Mouse (Mus musculus) erythroid progenitor cell, adult 5-6 weeks (primary cell): Measurements from ENCODE around the gene Olfr1113. TPM values are rescaled to one million over a fixed set of nuclear protein-coding genes. Genes with fewer than 3 reads are reported as not detected.
"Not testable (repeated sequence)": the region's sequence is repeated elsewhere in the genome, so short reads cannot be mapped to it uniquely, and the experiment has no call there.

Experiments
- ATAC-seq: replicated peaks from 2 replicates; pipeline ENCODE4 v1.8.0; 2016; ENCODE audit warnings: moderate number of reproducible peaks, mild to moderate bottlenecking, moderate TSS enrichment, inconsistent platforms; ENCODE audit not compliant: poor library complexity, low FRiP score, severe bottlenecking
- total RNA-seq, 2 experiments: library from RNA; stranded (forward) in 1 of 2; stranded (reverse) in 1 of 2; fragments of 150-400 nt in 1 of 2; fragments of 186-747, 209-891 nt in 1 of 2; gene quantifications; 2 replicates each; pipeline versions ENCODE4 v1.2.3 to v1.2.4; 2015 to 2017; ENCODE audit warnings: low replicate concordance in 2 of 2

The Olfr1113 gene
- total RNA-seq (2015; ENCODE audit: low replicate concordance) (not detected in 2 replicates), total RNA-seq (2017; ENCODE audit: low replicate concordance) (not detected in 2 replicates)

DNA sequence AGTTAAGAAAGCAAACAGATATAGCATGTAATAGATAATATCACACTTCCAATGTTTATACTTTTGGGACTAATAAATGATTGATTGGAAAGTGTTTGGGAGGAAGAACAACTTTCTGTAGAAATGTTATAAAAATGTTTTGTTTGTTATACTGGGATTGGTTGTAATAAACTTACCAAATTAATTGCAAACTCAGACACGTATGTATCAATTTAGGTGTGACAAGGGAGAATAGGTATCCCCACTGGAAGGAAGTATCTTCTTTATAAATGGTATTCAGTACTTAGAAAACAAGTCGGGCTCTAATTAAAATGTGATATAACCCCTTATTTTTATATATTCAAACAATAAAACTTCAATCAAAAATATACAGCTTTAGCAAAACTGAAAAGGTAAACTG is at the start of gene Olfr1113:
TSS of gene Olfr1113 (plus strand) at position 301 of the 400 bp plus-strand sequence.
- ATAC-seq = no peak

DNA sequence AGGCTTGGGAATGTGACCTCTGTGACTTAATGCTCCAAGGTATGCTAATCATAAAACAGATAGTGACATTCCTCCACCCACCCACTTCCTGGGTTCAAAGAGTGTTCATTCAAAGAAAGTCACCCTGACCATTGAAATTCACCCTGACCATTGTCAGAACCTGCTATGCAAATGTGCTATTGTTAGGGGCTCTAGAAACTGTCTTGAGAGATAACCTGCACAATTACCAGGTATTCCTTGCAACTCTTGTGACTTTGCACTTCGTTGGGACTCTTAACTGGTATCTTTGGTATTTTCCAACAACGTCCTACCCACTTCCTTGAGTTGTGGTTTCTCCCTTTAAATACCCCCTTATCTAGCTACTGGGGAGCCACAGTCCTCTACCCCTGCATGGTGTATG is 41.0 kb upstream of the Olfr1113 start:
- ATAC-seq = not testable (repeated sequence)

DNA sequence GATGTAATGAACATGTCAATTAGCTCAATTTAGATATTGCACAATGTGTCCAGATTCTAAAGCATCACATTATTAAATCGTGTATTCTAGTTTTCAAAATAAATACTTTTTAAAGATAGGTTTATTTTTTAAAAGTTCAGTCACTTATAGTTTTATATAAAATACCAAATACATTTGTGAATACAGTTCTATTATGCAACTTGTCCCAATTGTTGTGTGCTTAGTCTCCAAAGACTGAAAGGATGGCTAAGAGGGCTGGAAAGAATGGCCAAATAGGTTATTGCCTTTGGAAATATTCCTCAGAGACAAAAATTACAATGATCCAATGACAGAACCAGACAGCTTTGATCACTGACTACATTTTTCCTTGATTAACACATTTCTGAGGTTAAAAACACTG is 21.3 kb upstream of the Olfr1113 start, which contains the start of gene Olfr1112:
TSS of gene Olfr1112 (plus strand) at position 301 of the 400 bp plus-strand sequence.
- ATAC-seq = no peak

DNA sequence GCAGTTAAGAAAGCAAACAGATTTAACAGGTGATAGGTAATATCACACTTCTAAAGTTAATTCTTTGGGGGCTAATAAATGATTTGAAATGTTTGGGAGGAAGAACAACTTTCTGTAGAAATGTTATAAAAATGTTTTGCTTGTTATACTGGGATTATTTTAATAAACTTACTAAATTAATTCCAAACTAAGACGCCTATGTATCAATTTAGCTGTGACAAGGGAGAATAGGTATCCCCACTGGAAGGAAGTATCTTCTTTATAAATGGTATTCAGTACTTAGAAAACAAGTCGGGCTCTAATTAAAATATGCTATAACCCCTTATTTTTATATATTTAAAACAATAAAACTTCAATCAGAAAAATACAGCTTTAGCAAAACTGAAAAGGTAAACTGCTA is 38.9 kb downstream of the Olfr1113 start, which contains the start of gene Olfr1115:
TSS of gene Olfr1115 (plus strand) at position 301 of the 400 bp plus-strand sequence.
- no peak for ATAC-seq

Other genes starting within 250 kb of the Olfr1113 start
- not detected in 2 replicates for gene Olfr1099, start 248.3 kb upstream of the Olfr1113 start, total RNA-seq (2015; ENCODE audit: low replicate concordance)
- gene Olfr1099, start 248.3 kb upstream of the Olfr1113 start, total RNA-seq (2017; ENCODE audit: low replicate concordance) = not detected in 2 replicates
- not detected in 2 replicates for gene Olfr1100, start 229.0 kb upstream of the Olfr1113 start, total RNA-seq (2015; ENCODE audit: low replicate concordance)
- gene Olfr1100, start 229.0 kb upstream of the Olfr1113 start, total RNA-seq (2017; ENCODE audit: low replicate concordance) = not detected in 2 replicates
- gene Olfr1101, start 217.7 kb upstream of the Olfr1113 start, total RNA-seq (2015; ENCODE audit: low replicate concordance) = not detected in 2 replicates
- gene Olfr1101, start 217.7 kb upstream of the Olfr1113 start, total RNA-seq (2017; ENCODE audit: low replicate concordance) = not detected in 2 replicates
- not detected in 2 replicates for gene Olfr1102, start 210.6 kb upstream of the Olfr1113 start, total RNA-seq (2015; ENCODE audit: low replicate concordance)
- gene Olfr1102, start 210.6 kb upstream of the Olfr1113 start, total RNA-seq (2017; ENCODE audit: low replicate concordance) = not detected in 2 replicates
- gene Olfr1104, start 181.9 kb upstream of the Olfr1113 start, total RNA-seq (2015; ENCODE audit: low replicate concordance) = not detected in 2 replicates
- gene Olfr1104, start 181.9 kb upstream of the Olfr1113 start, total RNA-seq (2017; ENCODE audit: low replicate concordance) = not detected in 2 replicates
- gene Olfr1105, start 172.4 kb upstream of the Olfr1113 start, total RNA-seq (2015; ENCODE audit: low replicate concordance) = not detected in 2 replicates
- not detected in 2 replicates for gene Olfr1105, start 172.4 kb upstream of the Olfr1113 start, total RNA-seq (2017; ENCODE audit: low replicate concordance)
- not detected in 2 replicates for gene Olfr1106, start 156.7 kb upstream of the Olfr1113 start, total RNA-seq (2015; ENCODE audit: low replicate concordance)
- gene Olfr1106, start 156.7 kb upstream of the Olfr1113 start, total RNA-seq (2017; ENCODE audit: low replicate concordance) = not detected in 2 replicates
- gene Olfr1107, start 133.2 kb upstream of the Olfr1113 start, total RNA-seq (2015; ENCODE audit: low replicate concordance) = not detected in 2 replicates
- gene Olfr1107, start 133.2 kb upstream of the Olfr1113 start, total RNA-seq (2017; ENCODE audit: low replicate concordance) = not detected in 2 replicates
- gene Olfr1109, start 113.0 kb upstream of the Olfr1113 start, total RNA-seq (2015; ENCODE audit: low replicate concordance) = not detected in 2 replicates
- gene Olfr1109, start 113.0 kb upstream of the Olfr1113 start, total RNA-seq (2017; ENCODE audit: low replicate concordance) = not detected in 2 replicates
- not detected in 2 replicates for gene Olfr259, start 94.4 kb upstream of the Olfr1113 start, total RNA-seq (2015; ENCODE audit: low replicate concordance)
- gene Olfr259, start 94.4 kb upstream of the Olfr1113 start, total RNA-seq (2017; ENCODE audit: low replicate concordance) = not detected in 2 replicates
- not detected in 2 replicates for gene Olfr1110, start 68.7 kb upstream of the Olfr1113 start, total RNA-seq (2015; ENCODE audit: low replicate concordance)
- not detected in 2 replicates for gene Olfr1110, start 68.7 kb upstream of the Olfr1113 start, total RNA-seq (2017; ENCODE audit: low replicate concordance)
- gene Olfr1111, start 56.3 kb upstream of the Olfr1113 start, total RNA-seq (2015; ENCODE audit: low replicate concordance) = not detected in 2 replicates
- not detected in 2 replicates for gene Olfr1111, start 56.3 kb upstream of the Olfr1113 start, total RNA-seq (2017; ENCODE audit: low replicate concordance)
- gene Olfr1112, start 21.2 kb upstream of the Olfr1113 start, total RNA-seq (2015; ENCODE audit: low replicate concordance) = not detected in 2 replicates
- gene Olfr1112, start 21.2 kb upstream of the Olfr1113 start, total RNA-seq (2017; ENCODE audit: low replicate concordance) = not detected in 2 replicates
- not detected in 2 replicates for gene Olfr1115, start 39.0 kb downstream of the Olfr1113 start, total RNA-seq (2015; ENCODE audit: low replicate concordance)
- gene Olfr1115, start 39.0 kb downstream of the Olfr1113 start, total RNA-seq (2017; ENCODE audit: low replicate concordance) = not detected in 2 replicates
- not detected in 2 replicates for gene Olfr1116, start 58.6 kb downstream of the Olfr1113 start, total RNA-seq (2015; ENCODE audit: low replicate concordance)
- not detected in 2 replicates for gene Olfr1116, start 58.6 kb downstream of the Olfr1113 start, total RNA-seq (2017; ENCODE audit: low replicate concordance)
- not detected in 2 replicates for gene Olfr1118, start 98.6 kb downstream of the Olfr1113 start, total RNA-seq (2015; ENCODE audit: low replicate concordance)
- gene Olfr1118, start 98.6 kb downstream of the Olfr1113 start, total RNA-seq (2017; ENCODE audit: low replicate concordance) = not detected in 2 replicates
- not detected in 2 replicates for gene Olfr1120, start 145.8 kb downstream of the Olfr1113 start, total RNA-seq (2015; ENCODE audit: low replicate concordance)
- not detected in 2 replicates for gene Olfr1120, start 145.8 kb downstream of the Olfr1113 start, total RNA-seq (2017; ENCODE audit: low replicate concordance)
- gene Olfr1121, start 160.9 kb downstream of the Olfr1113 start, total RNA-seq (2015; ENCODE audit: low replicate concordance) = not detected in 2 replicates
- not detected in 2 replicates for gene Olfr1121, start 160.9 kb downstream of the Olfr1113 start, total RNA-seq (2017; ENCODE audit: low replicate concordance)
- gene Olfr1122, start 176.9 kb downstream of the Olfr1113 start, total RNA-seq (2015; ENCODE audit: low replicate concordance) = not detected in 2 replicates
- gene Olfr1122, start 176.9 kb downstream of the Olfr1113 start, total RNA-seq (2017; ENCODE audit: low replicate concordance) = not detected in 2 replicates
- gene Olfr1123, start 207.7 kb downstream of the Olfr1113 start, total RNA-seq (2015; ENCODE audit: low replicate concordance) = not detected in 2 replicates
- gene Olfr1123, start 207.7 kb downstream of the Olfr1113 start, total RNA-seq (2017; ENCODE audit: low replicate concordance) = not detected in 2 replicates
- not detected in 2 replicates for gene Olfr1124, start 221.3 kb downstream of the Olfr1113 start, total RNA-seq (2015; ENCODE audit: low replicate concordance)
- gene Olfr1124, start 221.3 kb downstream of the Olfr1113 start, total RNA-seq (2017; ENCODE audit: low replicate concordance) = not detected in 2 replicates
- not detected in 2 replicates for gene Olfr1126, start 245.0 kb downstream of the Olfr1113 start, total RNA-seq (2015; ENCODE audit: low replicate concordance)
- not detected in 2 replicates for gene Olfr1126, start 245.0 kb downstream of the Olfr1113 start, total RNA-seq (2017; ENCODE audit: low replicate concordance)